Mouse (Mus musculus) midbrain, embryonic 10.5 days (tissue): ENCODE measurements around the gene Eef1e1. TPM values are rescaled to one million over a fixed set of nuclear protein-coding genes. Genes with fewer than 3 reads are reported as not detected.
"Not testable (repeated sequence)": the region's sequence is repeated elsewhere in the genome, so short reads cannot be mapped to it uniquely, and the experiment has no call there.

Experiments used
- DNase-seq: peaks from one replicate; pipeline ENCODE4 v3.0.0-alpha.2; 2017; ENCODE audit warnings: low spot score
- H3K27ac ChIP-seq: fragments of 300-500 bp; sonication (generic); replicated peaks from 2 replicates; pipeline ENCODE4 v1.5.1; 2016; ENCODE audit warnings: mild to moderate bottlenecking
- H3K27me3 ChIP-seq: fragments of 300-500 bp; sonication (generic); 2 replicates; pipeline ENCODE4 v1.6.1; 2016; ENCODE audit warnings: low read depth, mild to moderate bottlenecking; ENCODE audit not compliant: poor library complexity, severe bottlenecking
- H3K36me3 ChIP-seq: fragments of 300-500 bp; sonication (generic); 2 replicates; pipeline ENCODE4 v1.6.1; 2016; ENCODE audit warnings: mild to moderate bottlenecking, moderate library complexity
- H3K4me1 ChIP-seq: fragments of 300-500 bp; sonication (generic); 2 replicates; pipeline ENCODE4 v1.6.1; 2016
- H3K4me3 ChIP-seq: fragments of 300-500 bp; sonication (generic); 2 replicates; pipeline ENCODE4 v1.5.1; 2016; ENCODE audit warnings: mild to moderate bottlenecking, moderate library complexity
- H3K9me3 ChIP-seq: fragments of 300-500 bp; sonication (generic); replicated peaks from 2 replicates; pipeline ENCODE4 v1.6.1; 2016; ENCODE audit warnings: mild to moderate bottlenecking
- WGBS: fragments of 180-500 bp; shearing (Covaris S2); methylation state at CpG from one replicate; pipeline ENCODE4 v1.1.7; 2016; 5-methylcytosine and 5-hydroxymethylcytosine counted together
- polyA plus RNA-seq: library from polyadenylated mRNA; unstranded; fragments of >200 nt; fragmentation: Nextera tagmentation; extraction: Ambion mirVana; gene quantifications from 2 replicates; pipeline ENCODE4 v1.2.1, GENCODE M21; 2016

The Eef1e1 gene
- polyA plus RNA-seq, 1 experiment from 2014 or later: 68.5 TPM

- Histone ChIP-seq H3K27me3 (no peaks in the 10 kb centered on the region), H3K27ac (no peak overlapping the region), H3K4me1 (no peaks in the 10 kb centered on the region), H3K36me3 (peaks cover 50% of the 10 kb centered on the region), H3K4me3 (no peak overlapping the region), H3K9me3 (no peaks in the 10 kb centered on the region; the same call in 1 of the 2 replicates)
- DNase-seq: no peak
- WGBS: 95% methylated on average over 5 of the region's 5 CpGs
Measured at GRCm38 (mm10) chr13:38641414-38641813, 17.4 kb downstream of the Eef1e1 start.

GRCm38 (mm10) chr13:38640961-38641360 lies 17.9 kb downstream of the Eef1e1 start:
- Histone ChIP-seq H3K27ac (no peak overlapping the region), H3K27me3 (no peaks in the 10 kb centered on the region), H3K4me1 (no peaks in the 10 kb centered on the region), H3K9me3 (no peaks in the 10 kb centered on the region; the same call in 1 of the 2 replicates), H3K36me3 (peaks cover 45% of the 10 kb centered on the region), H3K4me3 (no peak overlapping the region)
- DNase-seq: no peak
- 96% methylated on average over 5 of the region's 5 CpGs for WGBS

DNA sequence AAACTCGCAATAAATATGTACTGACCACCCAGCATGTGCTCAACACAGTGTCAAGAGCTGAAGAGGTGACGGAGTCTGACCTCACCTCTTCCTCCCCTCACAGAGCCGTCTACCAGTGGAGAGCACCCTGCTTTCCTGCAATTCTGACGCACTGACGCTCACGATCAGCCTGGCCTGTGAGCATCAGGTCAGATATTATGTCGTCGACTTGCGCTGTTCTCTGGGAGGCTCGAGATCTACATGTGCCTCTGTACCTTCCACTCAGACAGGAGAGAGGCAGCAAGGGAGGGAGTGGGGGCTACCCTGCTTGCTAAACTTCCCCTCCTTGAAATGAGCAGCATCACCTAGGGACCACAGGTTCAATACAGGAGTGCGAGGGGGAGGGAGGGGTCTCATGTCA lies 20.2 kb downstream of the Eef1e1 start:
- peaks cover 7% of the 10 kb centered on the region for H3K4me1 ChIP-seq
- no peak for DNase-seq
- H3K9me3 ChIP-seq: no peaks in the 10 kb centered on the region; the same call in 1 of the 2 replicates
- 82% methylated on average over 11 of the region's 11 CpGs for WGBS
- H3K27me3 ChIP-seq: no peaks in the 10 kb centered on the region
- no peak overlapping the region for H3K27ac ChIP-seq
- peaks cover 22% of the 10 kb centered on the region for H3K36me3 ChIP-seq
- no peak overlapping the region for H3K4me3 ChIP-seq

- H3K27ac ChIP-seq: peak within 1 kb of the TSS; percentile 91
- WGBS: under 1% methylated on average over 44 of the region's 44 CpGs
Measured at GRCm38 (mm10) chr13:38634800-38635269, 24.0 kb downstream of the Eef1e1 start, which contains the start of gene Bloc1s5. Gene Bloc1s5, minus strand, starts transcription at chr13:38635109.

DNA sequence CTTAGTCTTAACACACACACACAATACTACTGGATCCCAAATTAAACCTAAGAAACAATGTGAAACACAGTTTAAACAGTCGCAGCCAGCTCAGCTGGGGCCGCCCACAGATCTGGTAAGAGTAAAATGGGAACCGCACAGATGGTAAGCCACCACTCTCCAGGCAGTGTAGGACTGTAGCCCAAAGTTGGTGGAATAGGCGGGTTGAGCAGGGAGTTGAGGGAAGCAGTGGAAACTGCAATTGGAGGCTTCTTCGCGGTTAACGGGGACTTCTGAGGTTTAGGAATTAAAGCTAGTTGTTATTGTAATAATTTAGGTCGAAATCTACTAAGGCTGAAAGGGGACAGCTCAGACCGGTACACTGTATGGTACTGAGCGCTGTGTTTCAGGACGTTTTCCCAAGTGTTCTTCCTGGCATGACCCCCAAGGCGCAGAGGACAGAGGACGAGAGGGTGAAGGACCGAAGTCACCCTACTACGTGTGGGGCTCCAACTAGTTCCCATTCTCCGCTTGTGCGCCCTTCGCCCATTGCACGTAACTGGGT lies 24.5 kb downstream of the Eef1e1 start:
- DNase-seq: peak; percentile 24
- 1% methylated on average over 19 of the region's 19 CpGs for WGBS
- H3K27ac ChIP-seq: peak overlapping the region; percentile 91

More at GRCm38 (mm10) chr13:38634800-38635269, 24.0 kb downstream of the Eef1e1 start, which contains the start of gene Bloc1s5:
- DNase-seq: peak; percentile 92
- Histone ChIP-seq H3K27me3 (no peaks in the 10 kb centered on the region), H3K36me3 (peaks cover 10% of the 10 kb centered on the region; the same call in 1 of the 2 replicates), H3K4me1 (peaks cover 7% of the 10 kb centered on the region), H3K4me3 (peak within 1 kb of the TSS; percentile 90), H3K9me3 (no peaks in the 10 kb centered on the region)

DNA sequence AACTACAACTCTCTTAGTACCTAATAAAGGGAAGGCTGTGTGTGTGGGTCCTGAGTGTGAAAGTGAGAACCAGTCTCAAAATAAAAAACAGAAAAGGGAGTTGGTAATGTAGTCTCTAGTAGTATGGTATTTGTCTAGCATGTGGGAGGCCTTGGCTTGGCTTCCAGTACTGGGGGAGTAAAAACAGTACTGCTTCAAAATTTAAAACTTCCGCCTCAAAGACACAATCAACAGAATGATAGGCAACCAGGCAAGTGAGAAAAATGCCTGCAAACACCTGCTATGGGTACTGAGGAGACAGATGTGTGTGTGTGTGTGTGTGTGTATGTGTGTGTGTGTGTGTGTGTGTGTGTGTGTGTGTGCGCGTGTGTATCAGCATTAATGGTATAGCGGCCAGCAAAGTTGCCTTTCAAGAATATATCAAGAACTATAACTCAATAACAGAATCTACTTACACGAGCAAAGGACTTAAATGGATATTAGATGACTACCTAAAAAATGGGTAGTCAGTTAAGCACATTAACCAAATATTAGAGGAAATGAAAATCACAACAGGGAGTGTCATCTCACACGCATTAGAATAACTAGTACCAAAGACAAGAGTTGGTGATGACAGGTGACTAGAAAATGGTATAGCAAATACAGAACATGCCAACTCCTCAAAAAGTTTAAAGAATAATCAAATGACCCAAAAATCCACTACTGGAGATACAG lies 25.4 kb downstream of the Eef1e1 start:
- Histone ChIP-seq H3K4me1 (peaks cover 7% of the 10 kb centered on the region), H3K27me3 (no peaks in the 10 kb centered on the region), H3K36me3 (peaks cover 10% of the 10 kb centered on the region; the same call in 1 of the 2 replicates), H3K27ac (no peak overlapping the region), H3K9me3 (no peaks in the 10 kb centered on the region), H3K4me3 (peak overlapping the region; percentile 90; the same call in 1 of the 2 replicates)
- no peak for DNase-seq
- 93% methylated on average over 6 of the region's 6 CpGs for WGBS

More for the DNA sequence above, 24.5 kb downstream of the Eef1e1 start:
- H3K36me3 ChIP-seq: peaks cover 8% of the 10 kb centered on the region; the same call in 1 of the 2 replicates
- H3K9me3 ChIP-seq: no peaks in the 10 kb centered on the region
- peak overlapping the region; percentile 90 for H3K4me3 ChIP-seq
- H3K4me1 ChIP-seq: peaks cover 7% of the 10 kb centered on the region
- no peaks in the 10 kb centered on the region for H3K27me3 ChIP-seq

DNA sequence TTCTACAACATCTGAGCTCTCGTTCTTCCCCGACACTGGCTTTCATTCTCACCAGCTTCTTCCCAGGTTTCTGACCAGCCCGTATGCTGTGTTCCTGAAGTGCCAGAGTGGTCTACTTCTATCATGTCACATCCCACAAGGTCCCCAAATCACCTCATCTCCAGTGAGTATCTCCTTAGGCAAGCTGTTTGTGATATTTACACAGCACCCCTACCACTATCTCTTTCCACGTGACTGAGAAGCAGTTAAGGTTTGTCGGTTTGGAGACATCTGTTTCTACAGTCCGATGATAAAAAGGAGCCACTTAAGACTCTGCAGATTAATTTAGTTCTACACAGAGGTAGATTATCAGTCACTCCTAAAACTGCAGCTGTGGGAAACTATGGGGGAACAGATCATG lies 26.3 kb downstream of the Eef1e1 start:
- peaks cover 7% of the 10 kb centered on the region for H3K4me1 ChIP-seq
- 91% methylated on average over 6 of the region's 6 CpGs for WGBS

DNA sequence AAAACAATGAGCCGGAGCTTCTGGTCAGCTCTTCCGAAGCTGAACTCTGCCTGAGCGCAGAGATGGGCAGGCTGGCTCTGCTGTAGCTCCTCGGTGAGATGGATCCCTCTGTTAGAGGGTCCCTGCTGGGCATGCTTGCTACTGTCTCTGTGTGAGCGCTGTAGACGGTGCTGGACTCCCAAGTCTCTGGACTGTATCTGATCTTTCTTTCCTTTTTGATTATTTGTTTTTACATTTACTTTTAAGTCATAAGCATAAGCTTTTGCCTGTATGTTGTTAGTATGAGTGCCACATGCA lies 32.7 kb downstream of the Eef1e1 start:
- Histone ChIP-seq H3K4me1 (no peaks in the 10 kb centered on the region), H3K27me3 (no peaks in the 10 kb centered on the region), H3K36me3 (peaks cover 22% of the 10 kb centered on the region), H3K4me3 (no peak overlapping the region), H3K27ac (no peak overlapping the region), H3K9me3 (no peaks in the 10 kb centered on the region)
- DNase-seq: no peak
- 24% methylated on average over 6 of the region's 6 CpGs for WGBS

More for the DNA sequence above, 26.3 kb downstream of the Eef1e1 start:
- peaks cover 10% of the 10 kb centered on the region; the same call in 1 of the 2 replicates for H3K36me3 ChIP-seq
- DNase-seq: no peak
- H3K27me3 ChIP-seq: no peaks in the 10 kb centered on the region
- no peaks in the 10 kb centered on the region for H3K9me3 ChIP-seq
- no peak overlapping the region for H3K4me3 ChIP-seq
- H3K27ac ChIP-seq: no peak overlapping the region

DNA sequence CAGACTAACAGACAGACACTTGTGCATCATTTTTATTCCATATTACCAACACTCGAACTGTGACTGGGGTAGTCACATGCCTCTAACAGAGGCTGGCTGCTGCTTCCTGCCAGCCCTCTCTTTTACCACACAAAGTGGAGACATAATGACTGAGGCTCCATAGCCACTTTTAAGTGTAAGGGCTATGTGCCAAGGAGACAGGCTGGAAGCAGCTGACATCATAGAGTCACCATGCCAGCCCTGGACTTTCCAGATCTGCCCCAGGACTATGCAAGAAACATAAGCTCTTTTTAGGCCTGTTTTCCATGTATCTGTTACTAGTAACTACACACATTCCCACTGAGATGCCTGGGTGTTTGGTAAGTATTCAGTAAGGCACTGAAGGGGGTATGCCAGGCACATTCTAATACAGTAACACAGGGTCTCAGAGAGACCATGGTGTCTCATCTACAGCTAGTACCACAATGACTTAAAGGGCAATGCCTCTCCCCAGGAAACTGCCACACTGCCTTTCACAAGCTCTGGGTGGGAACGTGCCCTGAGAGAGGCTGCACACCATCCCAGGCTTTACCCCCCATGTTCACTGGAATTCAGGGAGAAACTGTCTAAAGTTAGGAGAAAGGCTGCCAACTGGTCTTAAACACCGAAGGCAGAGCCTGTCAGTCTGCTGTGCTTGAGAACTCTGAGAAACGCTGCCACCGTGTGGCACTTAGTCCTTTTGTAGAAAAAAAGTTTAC lies 33.2 kb downstream of the Eef1e1 start:
- no peaks in the 10 kb centered on the region for H3K27me3 ChIP-seq
- H3K27ac ChIP-seq: no peak overlapping the region
- peaks cover 24% of the 10 kb centered on the region for H3K36me3 ChIP-seq
- H3K4me3 ChIP-seq: no peak overlapping the region
- 27% methylated on average over 5 of the region's 5 CpGs for WGBS
- DNase-seq: no peak
- no peaks in the 10 kb centered on the region for H3K4me1 ChIP-seq
- H3K9me3 ChIP-seq: no peaks in the 10 kb centered on the region

DNA sequence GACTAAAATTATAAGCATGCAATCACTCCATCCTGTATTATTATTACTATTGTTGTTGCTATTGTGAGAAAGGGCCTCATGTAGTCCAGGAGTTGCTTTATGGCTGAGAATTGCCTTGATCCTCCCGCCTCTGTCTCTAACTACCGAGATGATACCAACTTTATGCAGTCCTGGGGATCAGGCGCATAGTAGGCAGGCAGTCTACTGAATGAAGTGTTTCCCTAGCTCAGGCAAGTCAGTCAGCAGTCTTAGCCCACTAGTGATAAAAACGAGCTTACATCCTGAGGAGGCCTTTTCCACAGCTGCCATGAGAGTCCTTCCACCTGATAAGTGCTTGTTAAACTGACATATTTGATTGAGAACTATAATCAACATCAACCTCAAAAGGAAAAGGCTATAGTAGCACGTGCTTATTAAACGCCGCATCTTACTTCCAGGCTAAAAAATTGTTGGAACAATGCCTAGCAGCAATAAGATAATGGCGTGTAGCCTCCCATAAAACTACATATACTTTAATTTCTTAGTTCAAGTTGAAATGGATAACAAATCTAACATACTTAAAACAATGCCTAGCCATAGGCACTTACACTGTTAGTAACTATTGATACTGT lies 34.5 kb downstream of the Eef1e1 start:
- peaks cover 18% of the 10 kb centered on the region for H3K36me3 ChIP-seq
- 91% methylated on average over 8 of the region's 8 CpGs for WGBS
- H3K4me3 ChIP-seq: no peak overlapping the region
- H3K4me1 ChIP-seq: no peaks in the 10 kb centered on the region
- H3K27ac ChIP-seq: no peak overlapping the region
- H3K27me3 ChIP-seq: no peaks in the 10 kb centered on the region
- DNase-seq: no peak
- no peaks in the 10 kb centered on the region for H3K9me3 ChIP-seq

DNA sequence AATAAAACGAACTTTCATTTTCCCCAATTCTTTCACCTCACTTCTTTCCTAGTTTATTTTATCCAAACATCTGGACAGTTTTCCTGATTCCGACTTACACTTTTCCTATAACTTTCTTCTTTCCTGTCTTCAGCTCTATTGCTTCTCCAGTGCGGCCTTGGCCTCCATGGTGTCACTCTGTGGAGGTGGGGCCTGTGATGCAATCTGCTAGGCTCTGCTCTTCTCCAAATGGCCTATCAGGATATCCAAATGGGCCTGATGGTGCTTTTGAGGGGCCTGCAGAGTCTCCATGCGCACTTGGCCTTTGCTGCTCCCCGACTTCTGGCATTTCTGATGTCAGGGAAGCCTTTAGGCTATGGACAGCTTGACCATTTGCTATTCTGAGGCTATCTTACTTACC lies 35.6 kb downstream of the Eef1e1 start:
- Histone ChIP-seq H3K27ac (no peak overlapping the region), H3K9me3 (no peaks in the 10 kb centered on the region), H3K36me3 (peaks cover 17% of the 10 kb centered on the region), H3K4me3 (no peak overlapping the region), H3K4me1 (no peaks in the 10 kb centered on the region), H3K27me3 (no peaks in the 10 kb centered on the region)
- DNase-seq: no peak
- 88% methylated on average over 5 of the region's 5 CpGs for WGBS

- not testable (repeated sequence) for H3K4me1 ChIP-seq, H3K27me3 ChIP-seq, DNase-seq, H3K27ac ChIP-seq, H3K9me3 ChIP-seq, H3K4me3 ChIP-seq
- WGBS: 84% methylated on average over 4 of the region's 4 CpGs
- H3K36me3 ChIP-seq: peaks cover 25% of the 10 kb centered on the region
Measured at GRCm38 (mm10) chr13:38618001-38618630, 40.7 kb downstream of the Eef1e1 start.
